ENCODE assay signal across 8 mouse cellular contexts in genomic region chr17:47610849-47611660, GRCm38 (mm10). TPM values are rescaled to one million over a fixed set of nuclear protein-coding genes. Genes with fewer than 3 reads are reported as not detected.
DNase-seq lines count a peak whose midpoint lies in the region; ATAC-seq and TF ChIP-seq lines count a peak whose summit lies in the region.

Bysl (minus strand) TSS chr17:47611492.
Med20 (plus strand) TSS chr17:47611582.
Gm20517 (plus strand) TSS chr17:47611589.

- H3K4me3 ChIP-seq in embryonic facial prominence, embryonic 13.5 days, result peak within 1 kb of the TSS; percentile 82
- H3K4me3 ChIP-seq in heart, adult 2 months, result peak within 1 kb of the TSS; percentile 77
- H3K4me3 ChIP-seq in limb, embryonic 13.5 days, result peak within 1 kb of the TSS; percentile 88
- H3K4me3 ChIP-seq in midbrain, embryonic 16.5 days (ENCODE audit: low read depth, low read length), result peak within 1 kb of the TSS; percentile 84

- TF ChIP-seq CTCF in heart, adult 2 months (IDR thresholded peaks at IDR 0.05), result peak; percentile 92

- WGBS in embryonic facial prominence, embryonic 13.5 days, result under 1% methylated on average over 59 of the region's 59 CpGs
- under 1% methylated on average over 59 of the region's 59 CpGs for WGBS in heart, adult 2 months
- WGBS in limb, embryonic 13.5 days, result under 1% methylated on average over 59 of the region's 59 CpGs
- under 1% methylated on average over 59 of the region's 59 CpGs for WGBS in midbrain, embryonic 16.5 days

- no peaks in the 10 kb centered on the region for H3K27me3 ChIP-seq in embryonic facial prominence, embryonic 13.5 days
- no peaks in the 10 kb centered on the region for H3K27me3 ChIP-seq in heart, adult 2 months (ENCODE audit: control insufficient read depth, insufficient read depth, low read length)
- H3K27me3 ChIP-seq in limb, embryonic 13.5 days, result no peaks in the 10 kb centered on the region
- no peaks in the 10 kb centered on the region for H3K27me3 ChIP-seq in midbrain, embryonic 16.5 days (ENCODE audit: control insufficient read depth, insufficient read depth, low read depth, low read length)

- peak within 1 kb of the TSS; percentile 77 for H3K4me2 ChIP-seq in embryonic facial prominence, embryonic 13.5 days
- H3K4me2 ChIP-seq in limb, embryonic 13.5 days (replicated peaks), result peak within 1 kb of the TSS; percentile 97
- H3K4me2 ChIP-seq in midbrain, embryonic 16.5 days (ENCODE audit: low read length), result peak within 1 kb of the TSS; percentile 95

- ATAC-seq in embryonic facial prominence, embryonic 13.5 days (ENCODE audit: insufficient number of reproducible peaks, insufficient read depth, low FRiP score, low TSS enrichment, low read depth), result peak; percentile 88
- ATAC-seq in limb, embryonic 13.5 days (ENCODE audit: low FRiP score, low read depth), result peak; percentile 95
- peak; percentile 94 for ATAC-seq in midbrain, embryonic 16.5 days

- TF ChIP-seq POLR2A in heart, adult 2 months (IDR thresholded peaks at IDR 0.05; ENCODE audit: insufficient read depth, low read depth, low read length), result peak; percentile 81

- intact Hi-C loops in heart, adult 2 months (cut with DNase I), result loop anchor here (2.0 to 10.0 kb wide), 2 partner anchors 18 to 246 kb away; partner anchors contain the start of gene Mrps10

- H3K36me3 ChIP-seq in embryonic facial prominence, embryonic 13.5 days, result peaks cover 60% of the 10 kb centered on the region
- no peaks in the 10 kb centered on the region; the same call in 1 of the 2 replicates for H3K36me3 ChIP-seq in heart, adult 2 months (ENCODE audit: control insufficient read depth, insufficient read depth, low read length)
- peaks cover 58% of the 10 kb centered on the region for H3K36me3 ChIP-seq in limb, embryonic 13.5 days
- peaks cover 9% of the 10 kb centered on the region for H3K36me3 ChIP-seq in midbrain, embryonic 16.5 days (ENCODE audit: control insufficient read depth, insufficient read depth, low read length)

- peaks cover 23% of the 10 kb centered on the region for H3K4me1 ChIP-seq in embryonic facial prominence, embryonic 13.5 days
- H3K4me1 ChIP-seq in heart, adult 2 months (ENCODE audit: control insufficient read depth, insufficient read depth, low read length), result peaks cover 5% of the 10 kb centered on the region
- peaks cover 25% of the 10 kb centered on the region for H3K4me1 ChIP-seq in limb, embryonic 13.5 days
- peaks cover 24% of the 10 kb centered on the region for H3K4me1 ChIP-seq in midbrain, embryonic 16.5 days (ENCODE audit: control insufficient read depth, insufficient read depth, low read length)

- no peak for TF ChIP-seq EP300 in heart, adult 2 months (IDR thresholded peaks at IDR 0.05; ENCODE audit: insufficient read depth, low read depth, low read length)

- no peaks in the 10 kb centered on the region; the same call in 1 of the 2 replicates for H3K79me2 ChIP-seq in heart, adult 2 months (replicated peaks; ENCODE audit: control insufficient read depth, insufficient read depth, low read length)

- peak within 1 kb of the TSS; percentile 89 for H3K9ac ChIP-seq in embryonic facial prominence, embryonic 13.5 days
- H3K9ac ChIP-seq in heart, adult 2 months (ENCODE audit: low read depth, low read length), result peak within 1 kb of the TSS; percentile 83
- H3K9ac ChIP-seq in limb, embryonic 13.5 days, result peak within 1 kb of the TSS; percentile 90
- H3K9ac ChIP-seq in midbrain, embryonic 16.5 days (ENCODE audit: low read depth, low read length), result peak within 1 kb of the TSS; percentile 80

- H3K27ac ChIP-seq in embryonic facial prominence, embryonic 13.5 days, result peak within 1 kb of the TSS; percentile 60; the same call in 1 of the 2 replicates
- H3K27ac ChIP-seq in heart, adult 2 months, result peak within 1 kb of the TSS; percentile 97
- peak within 1 kb of the TSS; percentile 61; the same call in 1 of the 2 replicates for H3K27ac ChIP-seq in limb, embryonic 13.5 days
- peak within 1 kb of the TSS; percentile 80 for H3K27ac ChIP-seq in midbrain, embryonic 16.5 days (ENCODE audit: low read length)

- no peaks in the 10 kb centered on the region for H3K9me3 ChIP-seq in embryonic facial prominence, embryonic 13.5 days
- H3K9me3 ChIP-seq in limb, embryonic 13.5 days, result no peaks in the 10 kb centered on the region
- H3K9me3 ChIP-seq in midbrain, embryonic 16.5 days (replicated peaks; ENCODE audit: control insufficient read depth, low read length, poor library complexity, severe bottlenecking), result no peaks in the 10 kb centered on the region

- peak; percentile 92 for DNase-seq in 3134 (ENCODE audit: extremely low read depth, insufficient read length, low spot score)
- DNase-seq in adrenal gland, postnatal 36 days, result peak; percentile 98
- peak; percentile 96 to 98 for DNase-seq in heart, adult 2 months
- peak; percentile 94 to 97 for DNase-seq in kidney, adult 8-10 months
- DNase-seq in spleen, postnatal 10 days (ENCODE audit: low spot score in 2 of 2), result peak; percentile 95 to 99

RNA-seq across cellular contexts. Expression of gene Bysl, which starts in this region (rescaled TPM):
- total RNA-seq in adrenal gland, postnatal 36 days (2021), result 10 to 100 TPM; 18.7 to 24.8 TPM
- polyA plus RNA-seq in embryonic facial prominence, embryonic 13.5 days (2015; fragmentation: Nextera tagmentation; extraction: Ambion mirVana), result 23.0 and 26.6 TPM in 2 replicates
- 10 to 100 TPM; 15.7 to 15.9 TPM for total RNA-seq in heart, adult 2 months (2021)
- polyA plus RNA-seq in heart, adult 2 months (2012; rRNA removed), result 13.2 and 15.6 TPM in 2 replicates
- polyA plus RNA-seq in limb, embryonic 13.5 days (2015; fragmentation: Nextera tagmentation; extraction: Ambion mirVana), result 26.6 and 28.6 TPM in 2 replicates
- 38.6 and 40.7 TPM in 2 replicates for polyA plus RNA-seq in midbrain, embryonic 16.5 days (2015; fragmentation: Nextera tagmentation; extraction: Ambion mirVana)

RNA-seq across cellular contexts. Expression of gene Med20, which starts in this region (rescaled TPM):
- 10 to 100 TPM; 39.5 to 40.0 TPM for total RNA-seq in adrenal gland, postnatal 36 days (2021)
- 52.9 and 60.1 TPM in 2 replicates for polyA plus RNA-seq in embryonic facial prominence, embryonic 13.5 days (2015; fragmentation: Nextera tagmentation; extraction: Ambion mirVana)
- total RNA-seq in heart, adult 2 months (2021), result 10 to 100 TPM; 13.5 to 15.0 TPM
- polyA plus RNA-seq in heart, adult 2 months (2012; rRNA removed), result 17.4 and 25.1 TPM in 2 replicates
- polyA plus RNA-seq in limb, embryonic 13.5 days (2015; fragmentation: Nextera tagmentation; extraction: Ambion mirVana), result 50.6 and 52.2 TPM in 2 replicates
- polyA plus RNA-seq in midbrain, embryonic 16.5 days (2015; fragmentation: Nextera tagmentation; extraction: Ambion mirVana), result 47.0 and 47.7 TPM in 2 replicates

RNA-seq across cellular contexts. Expression of gene Gm20517, which starts in this region (rescaled TPM):
- total RNA-seq in adrenal gland, postnatal 36 days (2021), result 1 to 10 TPM; 3.4 to 3.7 TPM
- 0.96 and 2.4 TPM in 2 replicates for polyA plus RNA-seq in embryonic facial prominence, embryonic 13.5 days (2015; fragmentation: Nextera tagmentation; extraction: Ambion mirVana)
- 1 to 10 TPM; 2.8 TPM for total RNA-seq in heart, adult 2 months (2021)
- polyA plus RNA-seq in heart, adult 2 months (2012; rRNA removed), result 0.27 and 1.5 TPM in 2 replicates
- 1.8 and 2.2 TPM in 2 replicates for polyA plus RNA-seq in limb, embryonic 13.5 days (2015; fragmentation: Nextera tagmentation; extraction: Ambion mirVana)
- polyA plus RNA-seq in midbrain, embryonic 16.5 days (2015; fragmentation: Nextera tagmentation; extraction: Ambion mirVana), result 1.3 and 2.0 TPM in 2 replicates

Comparison
In these comparisons a context has a peak if more than half of its experiments do, and no peak if none do; other contexts are left out.
1. Peak in every context shown above with its lines: DNase-seq, ATAC-seq, H3K4me3 ChIP-seq and H3K27ac ChIP-seq.